Comparison of ENCODE assay signal across 20 mouse cellular contexts in genomic region chr8:87802571-87802970, GRCm38 (mm10).
DNase-seq lines count a peak whose midpoint lies in the region; TF ChIP-seq lines count a peak whose summit lies in the region.
"Had no signal": no experiment of that assay in that cellular context is flagged by ENCODE, and none has a peak within 500 bp of the region (broad histone marks: within the 10 kb centered on the region; RNA-seq: fewer than 3 reads in every experiment).

No protein-coding gene starts in this region.

- TF ChIP-seq CTCF in layer of hippocampus, adult 2 months (conservative IDR thresholded peaks at IDR 0.05), result no peak

- intact Hi-C loops in gastrocnemius, postnatal 36 days (cut with DNase I), result loop anchor here (5.0 kb wide), 1 partner anchor 140 kb away; no protein-coding TSS in a partner anchor

- peak; percentile 15 for DNase-seq in gastrocnemius, adult 18-20 months (ENCODE audit: low spot score)
- no peak for DNase-seq in gastrocnemius, postnatal 36 days
- no peak for DNase-seq in layer of hippocampus, adult 2 months (ENCODE audit: low spot score in 2 of 2)
- no peak for DNase-seq in layer of hippocampus, postnatal 36 days
- DNase-seq in R1 (ENCODE audit: low read depth, low spot score), result peak; percentile 49
- no peak for DNase-seq in adrenal gland, postnatal 4 days (ENCODE audit: low spot score in 2 of 2)
- DNase-seq: adrenal gland, adult 8-10 months; adrenal gland, postnatal 25 days; cerebellum, adult 18-20 months; cerebellum, adult 9-10 months; gastrocnemius, postnatal 10 days; heart, postnatal 10 days; kidney, adult 2 months had no signal

- peak overlapping the region; percentile 41 for H3K4me3 ChIP-seq in layer of hippocampus, adult 2 months
- H3K4me3 ChIP-seq: embryonic facial prominence, embryonic 12.5 days; erythroblast, embryonic 14.5 days; forebrain, embryonic 13.5 days; heart, embryonic 12.5 days; heart, embryonic 15.5 days; hindbrain, embryonic 10.5 days; hindbrain, embryonic 15.5 days had no signal

- H3K27ac ChIP-seq in layer of hippocampus, adult 2 months, result 0 out of 2 replicates have a peak overlapping the region, but pooled peaks have one; percentile 56
- H3K27ac ChIP-seq: embryonic facial prominence, embryonic 12.5 days; forebrain, embryonic 13.5 days; heart, embryonic 15.5 days; hindbrain, embryonic 15.5 days had no signal

Comparison
In these comparisons a context has a peak if more than half of its experiments do, and no peak if none do; other contexts are left out.
1. DNase-seq: peak in gastrocnemius, adult 18-20 months (single experiment) and R1 (single experiment); none in gastrocnemius, postnatal 36 days (0 of 2), layer of hippocampus, adult 2 months (0 of 2), layer of hippocampus, postnatal 36 days (0 of 2) and adrenal gland, postnatal 4 days (0 of 2).